Mouse (Mus musculus) heart, embryonic 12.5 days (tissue): ENCODE measurements at regions not wholly inside any gene's neighbourhood (a gene's known extent, or its start where the extent isn't known, plus 50 kb on each side); places are given as distances from the start of the nearest gene placed in this dataset.
A peak's percentile ranks its signal among the peaks of the same experiment; 100 is the strongest.
"Not testable (repeated sequence)": the region's sequence is repeated elsewhere in the genome, so short reads cannot be mapped to it uniquely, and the experiment has no call there.

Source experiments
- ATAC-seq: fragments of 200-750 bp; cut with Nextera tagmentation; 2 replicates; pipeline ENCODE4 v1.8.0; 2017; ENCODE audit warnings: moderate TSS enrichment, moderate library complexity; ENCODE audit not compliant: insufficient number of reproducible peaks, low FRiP score
- H3K27ac ChIP-seq: fragments of 300-500 bp; sonication (generic); 2 replicates; pipeline ENCODE4 v1.5.1; 2016; ENCODE audit warnings: mild to moderate bottlenecking, moderate library complexity; ENCODE audit not compliant: poor library complexity, severe bottlenecking
- H3K27me3 ChIP-seq: fragments of 300-500 bp; sonication (generic); replicated peaks from 2 replicates; pipeline ENCODE4 v1.6.1; 2016; ENCODE audit warnings: mild to moderate bottlenecking, moderate library complexity
- H3K36me3 ChIP-seq: fragments of 300-500 bp; sonication (generic); 2 replicates; pipeline ENCODE4 v1.6.1; 2016; ENCODE audit warnings: mild to moderate bottlenecking, moderate library complexity
- H3K4me1 ChIP-seq: fragments of 300-500 bp; sonication (generic); replicated peaks from 2 replicates; pipeline ENCODE4 v1.6.1; 2016; ENCODE audit warnings: mild to moderate bottlenecking
- H3K4me2 ChIP-seq: fragments of 300-500 bp; sonication (generic); 2 replicates; pipeline ENCODE4 v1.6.1; 2016; ENCODE audit warnings: mild to moderate bottlenecking, moderate library complexity
- H3K4me3 ChIP-seq: fragments of 300-500 bp; sonication (generic); 2 replicates; pipeline ENCODE4 v1.5.1; 2016; ENCODE audit warnings: mild to moderate bottlenecking
- H3K9ac ChIP-seq: fragments of 300-500 bp; sonication (generic); 2 replicates; pipeline ENCODE4 v1.6.1; 2016; ENCODE audit warnings: mild to moderate bottlenecking, moderate library complexity
- H3K9me3 ChIP-seq: fragments of 300-500 bp; sonication (generic); replicated peaks from 2 replicates; pipeline ENCODE4 v1.6.1; 2016; ENCODE audit warnings: mild to moderate bottlenecking, moderate library complexity
- WGBS: fragments of 180-500 bp; shearing (Covaris S2); methylation state at CpG from one replicate; pipeline ENCODE4 v1.1.7; 2016; 5-methylcytosine and 5-hydroxymethylcytosine counted together

DNA sequence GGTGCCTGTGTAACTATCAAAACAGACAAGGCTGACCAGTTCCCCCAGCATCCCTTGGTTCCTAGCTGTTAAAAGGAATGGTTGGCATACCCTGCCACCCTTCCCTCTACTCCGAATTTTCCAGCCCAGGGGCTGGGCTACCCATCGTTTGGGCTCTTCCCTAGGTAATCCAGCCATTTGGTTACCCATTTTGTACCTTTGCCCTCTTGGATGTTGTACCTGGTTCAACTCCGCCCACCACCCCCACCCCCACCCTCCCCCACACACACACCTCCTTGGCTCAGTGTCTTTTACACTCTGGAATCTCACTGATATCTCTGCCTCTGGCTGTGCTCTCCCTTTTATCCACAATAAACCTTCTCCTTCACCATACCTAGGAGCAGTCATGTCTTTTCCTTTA, 271.6 kb upstream of the Cdh4 start:
- 0 out of 2 replicates have a peak, but pooled peaks cover 3% of the 10 kb centered on the region for H3K9me3 ChIP-seq
- ATAC-seq = no peak
- H3K4me2 ChIP-seq = no peak overlapping the region
- H3K36me3 ChIP-seq = no peaks in the 10 kb centered on the region
- no peaks in the 10 kb centered on the region for H3K27me3 ChIP-seq
- 11% methylated on average over 3 of the region's 3 CpGs for WGBS
- no peak overlapping the region for H3K4me3 ChIP-seq
- H3K9ac ChIP-seq = no peak overlapping the region
- peaks cover 5% of the 10 kb centered on the region; the same call in 1 of the 2 replicates for H3K4me1 ChIP-seq
- no peak overlapping the region for H3K27ac ChIP-seq

DNA sequence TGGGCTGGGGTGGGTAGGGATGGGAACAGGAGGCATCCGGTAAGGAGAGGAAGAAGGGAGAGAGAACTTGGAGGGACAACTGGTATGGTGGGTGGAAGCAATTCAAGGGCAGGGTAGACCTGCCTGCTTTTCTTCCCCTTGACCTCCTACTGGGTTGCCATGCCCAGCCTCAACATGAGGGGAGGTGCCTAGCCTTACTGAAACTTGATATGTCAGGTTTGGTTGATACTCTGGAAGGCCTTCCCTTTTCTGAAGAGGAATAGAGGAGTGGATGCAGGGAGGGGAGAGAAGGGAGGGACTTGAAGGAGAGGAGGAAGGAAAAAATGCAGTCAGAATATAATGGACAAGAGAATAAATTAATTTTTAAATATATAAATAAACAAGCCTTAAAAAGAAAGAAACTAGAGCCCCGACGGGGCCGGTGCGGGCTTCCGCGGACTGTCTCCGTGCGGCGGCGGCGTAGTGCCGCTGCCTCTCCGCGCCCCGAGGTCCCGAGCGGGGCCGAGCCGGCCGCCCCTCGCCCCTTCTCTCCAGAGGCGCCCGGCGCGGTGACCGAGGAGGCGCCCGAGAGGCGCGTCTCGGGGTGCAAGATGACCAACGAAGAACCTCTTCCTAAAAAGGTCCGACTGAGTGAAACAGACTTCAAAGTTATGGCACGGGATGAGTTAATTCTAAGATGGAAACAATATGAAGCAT, 265.2 kb upstream of the Cdh4 start:
- Histone ChIP-seq H3K4me3 (peak overlapping the region; percentile 27), H3K4me2 (peak overlapping the region; percentile 58), H3K27me3 (peaks cover 19% of the 10 kb centered on the region)
- H3K27ac ChIP-seq, H3K9ac ChIP-seq, H3K9me3 ChIP-seq, H3K4me1 ChIP-seq, H3K36me3 ChIP-seq: not testable (repeated sequence)
- ATAC-seq = peak; percentile 73; the same call in 1 of the 2 replicates
- WGBS = 2% methylated on average over 35 of the region's 35 CpGs

- H3K9me3 ChIP-seq = no peaks in the 10 kb centered on the region
- H3K4me3 ChIP-seq = no peak overlapping the region
- ATAC-seq = no peak
- H3K27ac ChIP-seq = no peak overlapping the region
- no peaks in the 10 kb centered on the region for H3K36me3 ChIP-seq
- peaks cover 16% of the 10 kb centered on the region for H3K27me3 ChIP-seq
- H3K4me1 ChIP-seq = no peaks in the 10 kb centered on the region
- H3K4me2 ChIP-seq = no peak overlapping the region
- H3K9ac ChIP-seq = no peak overlapping the region
- 75% methylated on average over 3 of the region's 3 CpGs for WGBS
These were observed 260.9 kb upstream of the Cdh4 start for GRCm38 (mm10) chr2:179181366-179181765.

GRCm38 (mm10) chr2:179182123-179182522, 260.1 kb upstream of the Cdh4 start:
- no peak for ATAC-seq
- H3K4me2 ChIP-seq = no peak overlapping the region
- 87% methylated on average over 4 of the region's 4 CpGs for WGBS

DNA sequence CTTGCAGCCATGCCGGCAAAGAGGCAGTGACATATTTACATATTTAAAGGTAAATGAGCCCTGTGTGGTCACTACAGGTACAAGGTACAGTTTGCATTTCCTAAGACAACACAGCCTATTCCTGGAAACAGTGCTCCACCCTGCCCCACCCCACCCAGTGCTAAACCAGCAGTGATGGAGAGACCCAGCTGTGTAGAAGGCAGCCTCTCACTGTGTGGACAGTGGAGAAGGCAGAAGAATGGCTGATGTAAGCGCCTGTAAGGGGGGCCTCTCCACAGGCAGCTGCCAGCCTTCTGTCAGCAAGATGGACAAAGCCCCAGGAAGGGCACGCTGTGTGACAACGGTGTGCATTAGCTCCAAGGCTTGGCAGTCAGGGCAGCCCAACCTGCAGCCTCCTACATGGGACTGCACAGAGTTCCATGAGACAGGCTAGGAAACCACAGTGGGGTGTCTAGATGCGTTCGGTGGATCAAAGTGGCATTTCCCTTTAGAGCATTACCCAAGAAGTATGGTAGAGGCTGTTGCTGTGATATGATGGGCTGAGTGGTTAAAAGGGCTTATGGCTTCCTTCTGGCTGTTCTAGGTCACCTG, 249.2 kb upstream of the Cdh4 start:
- 61% methylated on average over 6 of the region's 6 CpGs for WGBS
- Histone ChIP-seq H3K9ac (no peak overlapping the region), H3K4me3 (no peak overlapping the region), H3K27me3 (no peaks in the 10 kb centered on the region), H3K9me3 (no peaks in the 10 kb centered on the region), H3K27ac (no peak overlapping the region), H3K4me2 (no peak overlapping the region), H3K36me3 (no peaks in the 10 kb centered on the region), H3K4me1 (no peaks in the 10 kb centered on the region)
- ATAC-seq = no peak

More at GRCm38 (mm10) chr2:179182123-179182522, 260.1 kb upstream of the Cdh4 start:
- Histone ChIP-seq H3K36me3 (no peaks in the 10 kb centered on the region), H3K9ac (no peak overlapping the region), H3K4me1 (no peaks in the 10 kb centered on the region), H3K27ac (no peak overlapping the region), H3K27me3 (peaks cover 10% of the 10 kb centered on the region), H3K4me3 (no peak overlapping the region), H3K9me3 (no peaks in the 10 kb centered on the region)

DNA sequence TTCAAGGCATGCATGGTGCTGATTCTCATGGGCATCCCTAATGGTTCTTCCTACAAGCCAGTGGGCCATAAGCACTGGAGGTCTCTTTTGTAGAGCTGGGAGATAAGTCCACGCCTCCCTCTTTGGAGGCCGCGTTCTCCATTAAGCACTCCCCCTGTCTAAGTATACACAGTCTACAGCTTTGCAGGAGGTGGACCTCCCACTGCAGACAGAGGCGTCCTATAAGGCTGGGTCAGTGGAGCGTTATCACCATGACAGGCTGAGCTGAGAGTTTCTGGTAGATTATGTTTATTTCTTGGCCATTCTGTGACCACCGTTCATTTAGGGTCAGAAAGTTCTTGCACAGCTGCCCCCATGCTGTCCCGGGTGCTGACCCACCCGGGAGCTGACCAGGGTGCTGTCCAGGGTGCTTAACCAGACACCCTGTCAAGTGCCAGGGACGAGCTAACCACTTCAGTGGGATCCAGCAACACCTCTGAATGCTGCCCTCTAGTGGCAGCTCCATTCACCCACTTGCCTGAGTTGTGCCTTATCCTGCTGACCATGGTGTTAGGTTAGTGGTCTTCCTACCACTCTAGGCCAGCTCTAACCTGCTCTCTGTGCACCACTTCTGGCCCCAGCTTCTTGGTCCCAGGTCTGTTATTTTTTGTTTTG, 248.6 kb upstream of the Cdh4 start:
- Histone ChIP-seq H3K36me3 (no peaks in the 10 kb centered on the region), H3K27me3 (no peaks in the 10 kb centered on the region), H3K9ac (no peak overlapping the region), H3K4me1 (no peaks in the 10 kb centered on the region), H3K4me2 (no peak overlapping the region), H3K27ac (no peak overlapping the region), H3K9me3 (no peaks in the 10 kb centered on the region), H3K4me3 (no peak overlapping the region)
- peak; percentile 45; the same call in 1 of the 2 replicates for ATAC-seq
- 38% methylated on average over 9 of the region's 9 CpGs for WGBS

DNA sequence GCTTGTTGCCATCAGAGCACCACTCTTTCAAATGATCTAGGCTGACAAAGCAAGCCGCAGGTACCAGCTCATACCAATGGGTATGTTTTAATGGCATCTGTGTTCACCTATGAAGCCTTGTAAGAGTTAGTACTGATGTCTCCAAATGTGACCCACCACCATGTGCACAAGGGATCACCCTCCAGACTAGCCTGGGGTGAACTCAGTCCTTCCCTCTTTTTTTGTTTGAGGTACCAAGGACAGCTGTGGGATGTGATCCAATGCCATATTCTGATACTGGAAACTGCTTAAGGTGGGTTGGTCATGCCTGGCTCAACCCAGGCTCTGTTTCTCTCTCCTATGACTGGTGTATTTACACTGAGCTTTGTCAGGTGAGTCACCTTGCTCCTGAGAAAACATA, 244.8 kb upstream of the Cdh4 start:
- Histone ChIP-seq H3K27ac (no peak overlapping the region), H3K27me3 (no peaks in the 10 kb centered on the region), H3K4me2 (no peak overlapping the region), H3K9me3 (no peaks in the 10 kb centered on the region), H3K36me3 (no peaks in the 10 kb centered on the region), H3K4me1 (no peaks in the 10 kb centered on the region), H3K4me3 (no peak overlapping the region), H3K9ac (no peak overlapping the region)
- 83% methylated on average over 1 of the region's 1 CpGs for WGBS
- no peak for ATAC-seq

GRCm38 (mm10) chr2:179200495-179200894, 241.7 kb upstream of the Cdh4 start:
- Histone ChIP-seq H3K27ac (no peak overlapping the region), H3K4me3 (no peak overlapping the region), H3K36me3 (no peaks in the 10 kb centered on the region), H3K4me2 (no peak overlapping the region), H3K27me3 (no peaks in the 10 kb centered on the region), H3K4me1 (no peaks in the 10 kb centered on the region), H3K9ac (no peak overlapping the region), H3K9me3 (no peaks in the 10 kb centered on the region)
- no peak for ATAC-seq
- 8% methylated on average over 6 of the region's 6 CpGs for WGBS

- no peaks in the 10 kb centered on the region for H3K4me1 ChIP-seq
- 69% methylated on average over 10 of the region's 10 CpGs for WGBS
- no peaks in the 10 kb centered on the region for H3K36me3 ChIP-seq
- H3K27me3 ChIP-seq = 0 out of 2 replicates have a peak, but pooled peaks cover 5% of the 10 kb centered on the region
- H3K9ac ChIP-seq = no peak overlapping the region
- no peak overlapping the region for H3K4me2 ChIP-seq
- no peak overlapping the region for H3K4me3 ChIP-seq
- no peak overlapping the region for H3K27ac ChIP-seq
- H3K9me3 ChIP-seq = no peaks in the 10 kb centered on the region
- ATAC-seq = no peak
These were observed 231.9 kb upstream of the Cdh4 start for GRCm38 (mm10) chr2:179210164-179210805.

GRCm38 (mm10) chr2:179216773-179217172, 225.5 kb upstream of the Cdh4 start:
- no peak for ATAC-seq
- Histone ChIP-seq H3K36me3 (no peaks in the 10 kb centered on the region), H3K9me3 (no peaks in the 10 kb centered on the region), H3K27me3 (no peaks in the 10 kb centered on the region), H3K27ac (no peak overlapping the region), H3K4me3 (no peak overlapping the region), H3K4me2 (no peak overlapping the region), H3K9ac (no peak overlapping the region), H3K4me1 (no peaks in the 10 kb centered on the region)
- WGBS = 63% methylated on average over 2 of the region's 2 CpGs

DNA sequence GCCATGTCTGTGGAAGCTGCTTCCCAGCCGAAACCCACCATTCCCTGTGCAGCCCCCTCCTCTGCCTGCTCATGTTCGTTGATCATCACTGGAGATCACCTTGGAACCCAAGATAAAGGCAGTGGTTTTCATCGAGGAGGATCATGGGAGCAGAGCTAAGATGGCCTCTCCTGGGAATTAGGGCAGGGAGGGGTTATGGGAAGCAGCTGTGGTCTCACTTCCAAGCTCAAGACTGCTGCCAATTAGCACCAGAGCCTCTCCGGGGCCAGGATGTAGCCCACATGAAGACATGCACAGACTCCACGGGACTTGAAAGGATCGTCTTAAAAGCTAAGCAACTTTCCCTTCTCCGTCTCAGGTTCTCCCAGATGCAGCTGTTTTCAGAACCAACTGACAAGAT, 214.1 kb upstream of the Cdh4 start:
- Histone ChIP-seq H3K4me2 (no peak overlapping the region), H3K9ac (no peak overlapping the region), H3K27me3 (no peaks in the 10 kb centered on the region; the same call in none of the 2 replicates), H3K4me1 (no peaks in the 10 kb centered on the region), H3K36me3 (no peaks in the 10 kb centered on the region), H3K9me3 (no peaks in the 10 kb centered on the region), H3K4me3 (no peak overlapping the region), H3K27ac (no peak overlapping the region)
- ATAC-seq = no peak
- 67% methylated on average over 7 of the region's 7 CpGs for WGBS
